Mouse (Mus musculus) C2C12 (cell line): Measurements from ENCODE around the gene Kansl1.

Experiments used
- CTCF ChIP-seq: IDR thresholded peaks from one replicate; pipeline ENCODE4 v1.5.1; 2011; ENCODE audit not compliant: control insufficient read depth, insufficient read depth, insufficient read length
- MAX ChIP-seq: IDR thresholded peaks from one replicate; pipeline ENCODE4 v1.6.1; 2011; ENCODE audit warnings: mild to moderate bottlenecking, control low read depth
- MYOD1 ChIP-seq: IDR thresholded peaks from one replicate; pipeline ENCODE4 v1.6.1; 2011; ENCODE audit warnings: low read depth; ENCODE audit not compliant: control insufficient read depth, insufficient read length
- USF1 ChIP-seq: IDR thresholded peaks from one replicate; pipeline ENCODE4 v1.6.1; 2011; ENCODE audit warnings: low read depth, mild to moderate bottlenecking, control low read depth, moderate library complexity

- TF ChIP-seq MAX (no peak), CTCF (no peak), MYOD1 (no peak), USF1 (no peak)
Observed at GRCm38 (mm10) chr11:104327946-104328345, 140.7 kb downstream of the Kansl1 start.
